Mouse (Mus musculus) adrenal gland, postnatal 4 days (tissue): ENCODE measurements around the gene Defa20. TPM values are rescaled to one million over a fixed set of nuclear protein-coding genes. Genes with fewer than 3 reads are reported as not detected.
"Not testable (repeated sequence)": the region's sequence is repeated elsewhere in the genome, so short reads cannot be mapped to it uniquely, and the experiment has no call there.

Source experiments
- DNase-seq, 2 experiments: peaks; one replicate each; pipeline ENCODE4 v3.0.0; 2021 to 2022; ENCODE audit warnings: low spot score in 2 of 2, mixed read lengths in 2 of 2
- long read RNA-seq, 2 experiments: library from polyadenylated mRNA; stranded (forward); transcript quantifications; one replicate each; pipeline ENCODE4 v2.0.0; 2021
- total RNA-seq, 2 experiments: library from RNA; stranded (reverse); gene quantifications; 2 replicates each; pipeline ENCODE4 v1.2.3; 2021

Gene Defa20
- total RNA-seq = not detected
- long read RNA-seq, experiment 1 = 0 reads
- long read RNA-seq, experiment 2 = 0 reads

GRCm38 (mm10) chr8:21508958-21509357, at the start of gene Defa20:
Gene Defa20 (plus strand): TSS chr8:21509258.
- DNase-seq = not testable (repeated sequence)

GRCm38 (mm10) chr8:21528732-21529131, 19.7 kb downstream of the Defa20 start, which contains the start of gene Defa32:
Gene Defa32 (plus strand): TSS chr8:21529032.
- not testable (repeated sequence) for DNase-seq

Other genes starting within 250 kb of the Defa20 start
- gene Defa27, start 193.7 kb upstream of the Defa20 start, total RNA-seq = not detected
- not detected for gene Defa29, start 182.2 kb upstream of the Defa20 start, total RNA-seq
- not detected for gene Defa2, start 130.7 kb upstream of the Defa20 start, total RNA-seq
- not detected for gene Defa33, start 117.4 kb upstream of the Defa20 start, total RNA-seq
- gene Defa36, start 81.8 kb upstream of the Defa20 start, total RNA-seq = not detected
- not detected for gene Gm7849, start 52.7 kb upstream of the Defa20 start, total RNA-seq
- not detected for gene Defa32, start 19.8 kb downstream of the Defa20 start, total RNA-seq
- not detected for gene Defa37, start 56.1 kb downstream of the Defa20 start, total RNA-seq
- gene Defa28, start 73.7 kb downstream of the Defa20 start, total RNA-seq = not detected
- not detected for gene Gm7861, start 85.2 kb downstream of the Defa20 start, total RNA-seq
- gene Defa26, start 108.9 kb downstream of the Defa20 start, total RNA-seq = not detected
- not detected for gene Defa17, start 146.5 kb downstream of the Defa20 start, total RNA-seq
- not detected for gene Defa34, start 156.5 kb downstream of the Defa20 start, total RNA-seq
- not detected for gene AY761184, start 194.4 kb downstream of the Defa20 start, total RNA-seq
- not detected for gene Defa24, start 225.2 kb downstream of the Defa20 start, total RNA-seq